Mouse (Mus musculus) right cerebral cortex, adult 2 months (tissue): ENCODE measurements around the gene Raet1e.
"Not testable (repeated sequence)": the region's sequence is repeated elsewhere in the genome, so short reads cannot be mapped to it uniquely, and the experiment has no call there.

Source experiments
- DNase-seq, 2 experiments: peaks; one replicate each; pipeline ENCODE4 v3.0.0; 2021 to 2022; ENCODE audit warnings: low spot score in 2 of 2

Gene Raet1e

GRCm38 (mm10) chr10:22273684-22274305, 115.4 kb downstream of the Raet1e start:
- no peak for DNase-seq

GRCm38 (mm10) chr10:22274445-22275057, 116.2 kb downstream of the Raet1e start:
- no peak for DNase-seq

GRCm38 (mm10) chr10:22278468-22278867, 120.1 kb downstream of the Raet1e start:
- not testable (repeated sequence) for DNase-seq

- no peak for DNase-seq
These were observed 124.4 kb downstream of the Raet1e start for GRCm38 (mm10) chr10:22282816-22283215.

GRCm38 (mm10) chr10:22295676-22296075, 137.3 kb downstream of the Raet1e start:
- DNase-seq, result no peak

DNA sequence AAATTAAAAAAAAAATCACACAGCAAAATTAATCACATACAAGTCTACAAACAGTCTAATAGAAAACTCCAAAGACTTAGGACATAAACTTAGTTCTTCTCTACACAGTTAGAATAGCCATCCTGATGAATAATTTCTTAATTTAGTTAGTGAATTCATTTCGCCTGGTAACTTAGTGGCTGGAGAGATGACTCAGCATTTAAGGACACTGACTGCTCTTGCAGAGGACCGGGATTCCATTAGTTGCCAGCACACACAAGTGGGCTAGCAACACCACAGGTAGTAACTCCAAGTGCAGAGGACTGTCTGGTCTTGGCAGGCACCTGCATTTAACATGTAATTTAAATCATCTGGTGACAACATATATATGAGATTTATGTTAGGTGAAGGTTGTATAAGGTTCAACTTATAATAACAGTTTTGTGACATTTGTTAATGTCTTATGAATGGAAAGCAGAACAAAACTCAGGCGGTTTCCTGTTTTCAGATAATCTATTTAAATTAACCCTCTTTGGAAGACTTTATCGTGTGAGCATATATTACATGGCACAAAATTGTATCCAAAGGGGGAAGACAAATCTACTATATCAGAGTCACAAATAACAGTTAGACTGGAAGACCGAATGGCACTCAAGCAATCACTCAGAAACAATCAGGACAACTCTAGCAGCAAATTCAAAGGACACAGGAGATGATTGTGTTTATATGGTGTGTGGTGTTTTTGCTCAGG, 138.8 kb downstream of the Raet1e start:
- DNase-seq, result no peak

GRCm38 (mm10) chr10:22297766-22298461, 139.5 kb downstream of the Raet1e start:
- no peak for DNase-seq

- no peak for DNase-seq
These were observed 141.0 kb downstream of the Raet1e start for GRCm38 (mm10) chr10:22299324-22299723.

GRCm38 (mm10) chr10:22301641-22302040, 143.3 kb downstream of the Raet1e start:
- DNase-seq, result no peak

DNA sequence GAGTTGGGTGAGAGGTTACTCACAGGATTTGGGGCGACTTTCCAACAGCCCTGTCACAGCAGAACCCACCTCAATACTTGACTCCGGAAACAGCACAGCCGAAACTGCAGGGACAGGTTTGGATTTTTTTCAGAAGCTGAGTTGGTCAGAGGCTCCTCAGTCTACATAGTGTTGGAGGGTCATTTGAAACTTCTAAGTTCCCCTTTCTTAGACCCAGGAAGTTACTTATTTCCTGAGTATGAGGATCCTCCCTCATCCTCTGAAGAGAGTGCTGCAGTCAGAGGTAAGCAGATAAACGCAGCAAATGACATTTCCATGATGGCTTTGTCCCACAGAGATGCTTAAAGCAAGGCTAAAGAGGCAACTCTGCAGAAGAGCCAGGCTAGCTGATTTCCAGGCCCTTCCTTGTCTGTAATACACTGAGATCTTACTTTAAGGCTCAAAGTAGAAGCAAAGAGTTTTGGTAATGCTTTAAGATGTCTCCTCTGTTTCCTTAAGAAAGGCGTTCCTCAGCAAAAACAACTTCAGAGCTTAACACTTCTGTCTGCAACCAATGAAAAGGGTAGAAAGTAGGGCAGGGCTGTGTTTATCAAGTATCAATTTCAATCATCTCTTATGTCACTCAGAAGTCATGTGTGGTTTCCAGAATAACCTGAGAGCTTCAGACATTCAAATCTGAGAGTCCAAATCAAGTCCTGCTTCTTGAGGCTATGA, 144.1 kb downstream of the Raet1e start:
- DNase-seq, result no peak

- no peak for DNase-seq
These were observed 145.4 kb downstream of the Raet1e start for GRCm38 (mm10) chr10:22303736-22304135.

DNA sequence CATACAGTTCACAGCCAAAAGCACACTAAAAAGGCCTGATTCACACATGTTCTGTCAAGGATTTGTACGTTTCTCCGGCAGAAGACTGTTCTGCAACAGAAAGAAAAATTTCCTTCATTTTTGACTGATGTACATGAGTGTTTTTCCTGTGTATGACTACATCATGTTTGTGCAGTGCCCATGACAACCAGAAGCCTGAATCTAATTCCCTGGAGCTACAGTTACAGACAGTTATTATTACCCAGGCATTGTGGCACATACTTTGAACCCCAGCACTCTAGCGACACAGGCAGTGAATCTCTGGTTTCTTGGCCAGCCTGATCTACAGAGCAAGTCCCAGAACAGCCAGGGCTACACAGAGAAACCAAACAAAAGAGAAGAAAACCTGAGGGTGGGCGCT, 147.4 kb downstream of the Raet1e start:
- no peak for DNase-seq

DNA sequence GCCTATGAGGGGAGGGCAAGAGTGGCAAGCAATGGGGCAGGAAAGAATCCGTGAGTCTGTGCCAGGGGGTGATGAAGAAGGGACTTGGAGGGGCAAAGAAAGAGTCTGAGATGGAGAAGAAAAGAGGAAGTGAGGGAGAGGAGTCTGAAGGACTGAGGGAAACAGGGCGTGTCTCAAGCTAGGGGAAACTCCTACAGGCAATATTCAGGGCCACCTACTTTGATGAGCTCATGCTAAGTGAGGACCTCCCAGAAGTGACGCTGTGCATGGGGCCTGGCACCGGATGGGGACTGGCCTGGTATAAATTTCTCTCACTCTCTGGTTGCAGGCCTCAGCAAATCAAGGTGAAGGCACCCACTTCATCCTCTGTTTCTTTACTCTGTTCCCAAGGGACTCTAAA, 148.1 kb downstream of the Raet1e start:
- DNase-seq, result no peak

- no peak for DNase-seq
These were observed 149.9 kb downstream of the Raet1e start for GRCm38 (mm10) chr10:22308221-22308620.

DNA sequence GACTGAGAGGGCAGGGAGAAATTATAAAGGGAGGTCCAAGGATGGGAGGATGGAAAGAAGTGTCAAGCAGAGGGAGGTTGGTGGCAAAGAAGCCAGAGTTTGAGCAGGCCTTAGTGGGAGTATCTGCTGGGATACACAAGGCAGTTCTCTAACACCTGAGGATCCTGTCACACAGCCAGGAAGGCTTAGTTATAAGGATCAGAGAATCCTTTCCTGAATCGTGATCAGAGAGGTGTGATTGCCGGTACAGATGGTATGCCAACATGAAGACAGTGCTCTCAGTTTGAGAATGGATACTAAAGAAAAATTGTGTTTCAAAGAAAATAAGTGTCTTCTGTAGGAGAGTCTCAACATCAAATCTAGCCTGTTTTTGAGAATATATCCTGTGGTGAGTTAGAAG, 164.5 kb downstream of the Raet1e start:
- no peak for DNase-seq

DNA sequence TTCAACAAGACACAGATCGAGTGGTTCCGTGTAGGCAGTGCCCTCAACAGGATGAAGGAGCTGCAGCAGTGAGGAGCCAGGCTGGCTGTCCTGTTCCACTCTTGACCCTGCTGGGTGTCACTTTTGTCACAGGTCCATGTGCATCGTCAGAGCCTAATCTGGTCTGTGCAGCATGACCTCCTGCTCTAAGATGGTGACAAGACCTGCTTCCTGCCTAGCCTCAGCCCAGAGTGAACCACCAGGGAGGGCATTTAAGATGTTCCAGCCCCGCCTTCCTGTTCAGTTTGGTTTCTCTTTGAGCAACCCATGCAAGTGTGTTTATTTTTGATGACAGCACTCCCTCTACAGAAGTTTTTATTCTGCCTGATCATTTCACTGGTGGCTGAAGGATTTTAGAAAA, 187.4 kb downstream of the Raet1e start:
- DNase-seq, result not testable (repeated sequence)

GRCm38 (mm10) chr10:22353548-22354195, 195.3 kb downstream of the Raet1e start:
- DNase-seq, result not testable (repeated sequence)

DNA sequence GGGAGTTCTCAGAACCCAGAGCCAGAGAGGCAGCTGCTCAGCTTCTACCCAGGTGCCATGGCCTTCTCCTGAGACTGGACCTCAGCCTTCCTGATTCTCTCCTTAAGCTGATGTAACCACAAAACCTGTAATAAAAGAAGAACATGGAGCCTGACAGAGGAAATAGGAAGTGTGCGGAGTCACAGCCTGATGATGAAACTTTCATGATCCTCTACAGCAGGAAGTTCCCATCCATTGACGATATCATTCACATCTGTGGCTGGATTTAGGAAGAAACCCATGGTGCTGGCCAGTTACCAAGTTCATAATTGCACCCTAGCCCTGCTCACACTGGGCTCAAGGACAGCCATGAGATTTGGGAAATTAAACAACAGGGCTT, 195.8 kb downstream of the Raet1e start:
- DNase-seq, result not testable (repeated sequence)

- not testable (repeated sequence) for DNase-seq
These were observed 199.0 kb downstream of the Raet1e start for GRCm38 (mm10) chr10:22357373-22357772.

DNA sequence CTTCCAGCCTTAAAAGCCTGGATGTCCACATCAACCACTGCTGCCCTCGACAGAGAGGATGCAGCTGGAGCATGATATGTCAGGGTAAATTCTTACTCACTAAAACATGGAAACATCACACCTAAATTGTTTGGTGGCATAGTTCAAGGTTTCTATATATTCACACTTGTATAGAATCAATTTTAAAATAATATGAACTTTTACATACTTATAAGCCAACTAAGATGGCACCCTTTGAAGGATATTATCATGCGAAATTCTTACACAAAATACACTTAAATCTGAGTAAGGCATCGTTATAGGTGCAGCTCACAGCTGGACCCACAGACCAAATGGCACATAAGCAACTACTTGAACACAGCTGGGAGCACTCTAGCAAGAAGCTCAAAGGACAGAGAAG, 201.9 kb downstream of the Raet1e start, which contains the start of gene Raet1d:
Gene Raet1d (plus strand): TSS at position 301 of the 400 bp plus-strand sequence.
- DNase-seq, result not testable (repeated sequence)

DNA sequence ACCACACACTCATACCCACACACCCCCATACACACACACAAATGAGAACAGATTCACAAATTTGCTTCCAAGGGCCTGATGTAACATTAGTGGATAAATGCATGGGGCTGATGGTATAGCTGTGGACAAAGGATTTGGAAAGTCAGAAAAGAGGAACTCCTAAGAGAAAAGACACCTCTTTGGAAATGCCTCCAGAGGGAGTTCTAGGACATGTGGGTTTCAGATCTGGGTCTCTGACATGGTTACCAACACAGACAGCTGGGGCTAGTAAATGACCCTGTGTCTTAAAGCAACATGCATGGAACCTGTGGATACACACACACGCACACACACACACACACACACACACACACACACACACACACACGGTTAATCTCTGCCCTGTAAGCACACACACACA, 202.6 kb downstream of the Raet1e start:
- DNase-seq, result not testable (repeated sequence)
